Mouse (Mus musculus) kidney, postnatal 0 days (tissue): ENCODE data around the gene Dnajc19. TPM values are rescaled to one million over a fixed set of nuclear protein-coding genes. Genes with fewer than 3 reads are reported as not detected.

Experiments used
- ATAC-seq: fragments of 200-750 bp; cut with Nextera tagmentation; replicated peaks from 2 replicates; pipeline ENCODE4 v1.8.0; 2017; ENCODE audit warnings: low read depth, moderate number of reproducible peaks, moderate TSS enrichment, moderate library complexity; ENCODE audit not compliant: low FRiP score
- DNase-seq: peaks from one replicate; pipeline ENCODE4 v3.0.0-alpha.2; 2016; ENCODE audit warnings: low spot score
- H3K27ac ChIP-seq: fragments of 300-500 bp; sonication (generic); 2 replicates; pipeline ENCODE4 v1.5.1; 2014; ENCODE audit warnings: mild to moderate bottlenecking
- H3K27me3 ChIP-seq: fragments of 300-500 bp; sonication (generic); 2 replicates; pipeline ENCODE4 v1.6.1; 2014; ENCODE audit warnings: low read length, mixed read lengths; ENCODE audit not compliant: insufficient read depth
- H3K36me3 ChIP-seq: fragments of 300-500 bp; sonication (generic); 2 replicates; pipeline ENCODE4 v1.6.1; 2014; ENCODE audit warnings: low read length, mixed read lengths; ENCODE audit not compliant: insufficient read depth
- H3K4me1 ChIP-seq: fragments of 300-500 bp; sonication (generic); replicated peaks from 2 replicates; pipeline ENCODE4 v1.6.1; 2014; ENCODE audit warnings: antibody characterized with exemption, low read length, mixed read lengths; ENCODE audit not compliant: insufficient read depth
- H3K4me2 ChIP-seq: fragments of 300-500 bp; sonication (generic); 2 replicates; pipeline ENCODE4 v1.6.1; 2014; ENCODE audit warnings: mild to moderate bottlenecking, low read length, moderate library complexity, mixed read lengths
- H3K4me3 ChIP-seq: fragments of 300-500 bp; sonication (generic); replicated peaks from 2 replicates; pipeline ENCODE4 v1.5.1; 2014; ENCODE audit warnings: low read depth, low read length
- H3K9ac ChIP-seq: fragments of 300-500 bp; sonication (generic); 2 replicates; pipeline ENCODE4 v1.6.1; 2014; ENCODE audit warnings: low read depth, low read length
- H3K9me3 ChIP-seq: fragments of 300-500 bp; sonication (generic); replicated peaks from 2 replicates; pipeline ENCODE4 v1.6.1; 2016; ENCODE audit warnings: low read length, inconsistent platforms, mixed read lengths
- CTCF ChIP-seq: IDR thresholded peaks from 2 replicates; pipeline ENCODE4 v1.5.1; 2016; ENCODE audit warnings: antibody characterized with exemption, low read depth, mild to moderate bottlenecking, moderate library complexity
- WGBS: fragments of 180-500 bp; shearing (Covaris S2); extraction: QIAGEN DNeasy Blood & Tissue Kit; methylation state at CpG from one replicate; pipeline ENCODE4 v1.1.7; 2014; 5-methylcytosine and 5-hydroxymethylcytosine counted together
- polyA plus RNA-seq: library from polyadenylated mRNA; unstranded; fragments of >200 nt; fragmentation: Nextera tagmentation; extraction: Ambion mirVana; gene quantifications from 2 replicates; pipeline ENCODE4 v1.2.1, GENCODE M21; 2015

Gene Dnajc19
- polyA plus RNA-seq: 307 and 324 TPM in 2 replicates

DNA sequence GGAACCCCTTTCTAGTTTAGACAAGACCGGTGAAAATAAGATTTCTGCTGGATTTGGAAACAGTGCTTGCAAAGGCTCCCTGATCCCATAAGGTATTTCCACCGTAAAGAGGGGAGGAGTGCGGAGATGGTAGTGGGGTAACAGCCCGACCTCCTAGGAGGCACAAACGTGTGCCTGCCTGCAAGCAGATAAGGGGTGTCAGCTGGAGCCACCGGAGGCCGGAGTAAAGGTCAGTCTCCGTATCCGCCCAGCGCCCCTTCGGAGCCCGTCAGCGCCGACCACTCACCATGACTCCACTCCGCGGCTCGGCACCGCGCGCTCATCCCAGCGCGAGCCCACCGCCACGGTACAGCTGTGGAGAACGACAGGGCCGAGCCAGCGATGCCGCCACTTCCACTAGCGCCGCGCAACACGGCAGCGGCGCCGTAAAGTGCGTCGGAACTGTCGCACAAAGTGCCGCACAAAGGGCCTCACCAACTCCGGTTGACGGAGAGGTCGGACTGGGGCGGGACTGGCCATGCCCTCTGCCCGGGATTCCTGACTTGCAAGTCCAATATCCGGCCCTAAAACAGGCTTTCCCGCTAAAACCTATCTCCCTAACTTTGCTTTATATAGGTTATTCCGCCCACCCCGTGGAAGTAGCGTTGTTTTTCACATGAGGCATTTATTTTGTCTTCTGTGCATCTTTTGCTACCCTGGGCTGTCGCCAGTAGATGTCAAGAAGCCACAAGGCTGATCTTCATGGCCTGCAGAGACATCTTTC is at the start of gene Dnajc19:
Dnajc19 (minus strand) TSS at position 422 of the 763 bp plus-strand sequence.
- Histone ChIP-seq H3K4me1 (peaks cover 16% of the 10 kb centered on the region), H3K9me3 (no peaks in the 10 kb centered on the region), H3K36me3 (no peaks in the 10 kb centered on the region), H3K9ac (peak within 1 kb of the TSS; percentile 83), H3K4me3 (peak within 1 kb of the TSS; percentile 70), H3K4me2 (peak within 1 kb of the TSS; percentile 65), H3K27ac (no peak within 1 kb of the TSS), H3K27me3 (no peaks in the 10 kb centered on the region)
- TF ChIP-seq CTCF: no peak
- WGBS: under 1% methylated on average over 50 of the region's 50 CpGs
- ATAC-seq (peak; percentile 90), DNase-seq (peak; percentile 93)

- H3K9ac ChIP-seq: no peak overlapping the region
- H3K9me3 ChIP-seq: no peaks in the 10 kb centered on the region
- no peak overlapping the region for H3K4me3 ChIP-seq
- ATAC-seq: no peak
- DNase-seq: no peak
- WGBS: 88% methylated on average over 6 of the region's 6 CpGs
- H3K4me2 ChIP-seq: no peak overlapping the region
- H3K27ac ChIP-seq: no peak overlapping the region
- no peak for TF ChIP-seq CTCF
- H3K36me3 ChIP-seq: no peaks in the 10 kb centered on the region
- H3K27me3 ChIP-seq: no peaks in the 10 kb centered on the region
- H3K4me1 ChIP-seq: no peaks in the 10 kb centered on the region
Measured at GRCm38 (mm10) chr3:34129957-34130356, 48.8 kb upstream of the Dnajc19 start.

DNA sequence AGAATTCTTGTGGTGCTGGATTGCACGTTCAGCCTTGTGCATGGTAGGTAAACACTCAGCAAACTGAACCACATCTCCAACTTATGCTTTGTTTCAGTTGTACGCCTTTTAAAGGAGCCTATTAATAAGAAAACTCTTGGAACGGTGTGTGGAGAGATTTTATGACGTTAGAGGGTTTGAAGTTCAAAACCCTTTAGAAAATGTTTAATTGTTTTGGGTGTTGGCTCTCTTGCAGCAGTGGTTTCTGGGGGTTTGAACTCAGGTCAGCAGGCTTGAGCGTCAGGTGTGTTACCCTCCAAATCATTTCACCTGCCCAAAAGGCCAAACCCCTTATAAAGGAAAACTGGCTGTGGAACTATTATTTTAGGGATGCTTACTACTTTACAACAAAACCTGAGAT is 40.2 kb upstream of the Dnajc19 start:
- Histone ChIP-seq H3K9ac (no peak overlapping the region), H3K36me3 (no peaks in the 10 kb centered on the region), H3K4me1 (no peaks in the 10 kb centered on the region), H3K4me3 (no peak overlapping the region), H3K9me3 (no peaks in the 10 kb centered on the region), H3K4me2 (no peak overlapping the region), H3K27ac (no peak overlapping the region), H3K27me3 (no peaks in the 10 kb centered on the region)
- WGBS: 79% methylated on average over 5 of the region's 5 CpGs
- DNase-seq (no peak), ATAC-seq (no peak)
- no peak for TF ChIP-seq CTCF

GRCm38 (mm10) chr3:34120791-34121190 is 39.7 kb upstream of the Dnajc19 start:
- 95% methylated on average over 3 of the region's 3 CpGs for WGBS
- H3K36me3 ChIP-seq: no peaks in the 10 kb centered on the region
- no peaks in the 10 kb centered on the region for H3K4me1 ChIP-seq
- ATAC-seq (no peak), DNase-seq (no peak)
- H3K9me3 ChIP-seq: no peaks in the 10 kb centered on the region
- H3K27ac ChIP-seq: no peak overlapping the region
- H3K9ac ChIP-seq: no peak overlapping the region
- no peak overlapping the region for H3K4me3 ChIP-seq
- H3K4me2 ChIP-seq: no peak overlapping the region
- no peaks in the 10 kb centered on the region for H3K27me3 ChIP-seq
- no peak for TF ChIP-seq CTCF

- DNase-seq (no peak), ATAC-seq (no peak)
- Histone ChIP-seq H3K9ac (no peak overlapping the region), H3K27ac (no peak overlapping the region), H3K4me2 (no peak overlapping the region), H3K4me1 (no peaks in the 10 kb centered on the region), H3K4me3 (no peak overlapping the region), H3K27me3 (no peaks in the 10 kb centered on the region), H3K9me3 (no peaks in the 10 kb centered on the region), H3K36me3 (no peaks in the 10 kb centered on the region)
- TF ChIP-seq CTCF: no peak
- WGBS: 73% methylated on average over 4 of the region's 4 CpGs
Measured at GRCm38 (mm10) chr3:34119869-34120268, 38.7 kb upstream of the Dnajc19 start.

DNA sequence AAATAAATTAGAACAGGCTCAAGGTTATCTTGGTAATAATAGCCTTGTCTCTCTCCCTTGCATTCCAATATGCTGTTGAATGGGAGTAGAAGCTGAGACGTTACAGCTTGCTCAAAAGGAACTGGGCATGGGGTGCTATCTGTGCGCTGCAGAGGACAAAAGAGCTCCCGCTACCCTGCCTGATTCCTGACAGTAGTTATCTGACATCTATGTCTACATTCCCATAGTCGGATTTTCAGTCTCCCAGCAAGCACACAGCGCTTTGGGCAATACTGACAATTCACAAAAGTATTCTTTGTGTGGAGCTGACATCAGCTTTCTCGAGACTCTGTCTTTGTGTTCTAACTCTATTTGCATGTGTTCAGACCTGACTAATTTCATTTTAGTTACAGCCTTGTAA is 34.7 kb upstream of the Dnajc19 start:
- ATAC-seq: no peak
- no peak overlapping the region for H3K27ac ChIP-seq
- 62% methylated on average over 6 of the region's 6 CpGs for WGBS

More for the DNA sequence above, 34.7 kb upstream of the Dnajc19 start:
- Histone ChIP-seq H3K9me3 (no peaks in the 10 kb centered on the region), H3K9ac (no peak overlapping the region), H3K36me3 (no peaks in the 10 kb centered on the region), H3K27me3 (no peaks in the 10 kb centered on the region), H3K4me1 (no peaks in the 10 kb centered on the region), H3K4me3 (no peak overlapping the region), H3K4me2 (no peak overlapping the region)
- TF ChIP-seq CTCF: no peak
- DNase-seq: no peak
